Mouse (Mus musculus) kidney, postnatal 0 days (tissue): ENCODE data around the gene Spag9. TPM values are rescaled to one million over a fixed set of nuclear protein-coding genes. Genes with fewer than 3 reads are reported as not detected.

Experiments used
- ATAC-seq: fragments of 200-750 bp; cut with Nextera tagmentation; replicated peaks from 2 replicates; pipeline ENCODE4 v1.8.0; 2017; ENCODE audit warnings: low read depth, moderate number of reproducible peaks, moderate TSS enrichment, moderate library complexity; ENCODE audit not compliant: low FRiP score
- DNase-seq: peaks from one replicate; pipeline ENCODE4 v3.0.0-alpha.2; 2016; ENCODE audit warnings: low spot score
- H3K27ac ChIP-seq: fragments of 300-500 bp; sonication (generic); 2 replicates; pipeline ENCODE4 v1.5.1; 2014; ENCODE audit warnings: mild to moderate bottlenecking
- H3K27me3 ChIP-seq: fragments of 300-500 bp; sonication (generic); 2 replicates; pipeline ENCODE4 v1.6.1; 2014; ENCODE audit warnings: low read length, mixed read lengths; ENCODE audit not compliant: insufficient read depth
- H3K36me3 ChIP-seq: fragments of 300-500 bp; sonication (generic); 2 replicates; pipeline ENCODE4 v1.6.1; 2014; ENCODE audit warnings: low read length, mixed read lengths; ENCODE audit not compliant: insufficient read depth
- H3K4me1 ChIP-seq: fragments of 300-500 bp; sonication (generic); replicated peaks from 2 replicates; pipeline ENCODE4 v1.6.1; 2014; ENCODE audit warnings: antibody characterized with exemption, low read length, mixed read lengths; ENCODE audit not compliant: insufficient read depth
- H3K4me2 ChIP-seq: fragments of 300-500 bp; sonication (generic); 2 replicates; pipeline ENCODE4 v1.6.1; 2014; ENCODE audit warnings: mild to moderate bottlenecking, low read length, moderate library complexity, mixed read lengths
- H3K4me3 ChIP-seq: fragments of 300-500 bp; sonication (generic); replicated peaks from 2 replicates; pipeline ENCODE4 v1.5.1; 2014; ENCODE audit warnings: low read depth, low read length
- H3K9ac ChIP-seq: fragments of 300-500 bp; sonication (generic); 2 replicates; pipeline ENCODE4 v1.6.1; 2014; ENCODE audit warnings: low read depth, low read length
- H3K9me3 ChIP-seq: fragments of 300-500 bp; sonication (generic); replicated peaks from 2 replicates; pipeline ENCODE4 v1.6.1; 2016; ENCODE audit warnings: low read length, inconsistent platforms, mixed read lengths
- CTCF ChIP-seq: IDR thresholded peaks from 2 replicates; pipeline ENCODE4 v1.5.1; 2016; ENCODE audit warnings: antibody characterized with exemption, low read depth, mild to moderate bottlenecking, moderate library complexity
- WGBS: fragments of 180-500 bp; shearing (Covaris S2); extraction: QIAGEN DNeasy Blood & Tissue Kit; methylation state at CpG from one replicate; pipeline ENCODE4 v1.1.7; 2014; 5-methylcytosine and 5-hydroxymethylcytosine counted together
- polyA plus RNA-seq: library from polyadenylated mRNA; unstranded; fragments of >200 nt; fragmentation: Nextera tagmentation; extraction: Ambion mirVana; gene quantifications from 2 replicates; pipeline ENCODE4 v1.2.1, GENCODE M21; 2015

Gene Spag9
- polyA plus RNA-seq, 1 experiment from 2014 or later: 59.8 TPM

- Histone ChIP-seq H3K4me2 (no peak overlapping the region), H3K4me3 (no peak overlapping the region), H3K9ac (0 out of 2 replicates have a peak overlapping the region, but pooled peaks have one; percentile 5), H3K27ac (no peak overlapping the region), H3K4me1 (peaks cover 8% of the 10 kb centered on the region; the same call in 1 of the 2 replicates), H3K27me3 (no peaks in the 10 kb centered on the region), H3K36me3 (no peaks in the 10 kb centered on the region), H3K9me3 (no peaks in the 10 kb centered on the region)
- peak; percentile 83 for TF ChIP-seq CTCF
- ATAC-seq: no peak
- peak; percentile 93 for DNase-seq
- WGBS: 61% methylated on average over 12 of the region's 12 CpGs
Measured at GRCm38 (mm10) chr11:94129261-94130059, 133.6 kb downstream of the Spag9 start.

- Histone ChIP-seq H3K4me1 (peaks cover 11% of the 10 kb centered on the region; the same call in 1 of the 2 replicates), H3K27me3 (no peaks in the 10 kb centered on the region), H3K36me3 (no peaks in the 10 kb centered on the region), H3K27ac (no peak overlapping the region; the same call in 1 of the 2 replicates), H3K4me3 (no peak overlapping the region), H3K9ac (0 out of 2 replicates have a peak overlapping the region, but pooled peaks have one; percentile 5), H3K9me3 (no peaks in the 10 kb centered on the region), H3K4me2 (no peak overlapping the region)
- TF ChIP-seq CTCF: no peak
- ATAC-seq (no peak), DNase-seq (no peak)
- 55% methylated on average over 4 of the region's 4 CpGs for WGBS
Measured at GRCm38 (mm10) chr11:94130118-94131095, 134.5 kb downstream of the Spag9 start.

- TF ChIP-seq CTCF: peak; percentile 94
- H3K4me1 ChIP-seq: peaks cover 19% of the 10 kb centered on the region
- DNase-seq (peak; percentile 88), ATAC-seq (peak; percentile 73)
- H3K27ac ChIP-seq: peak overlapping the region; percentile 76
- H3K36me3 ChIP-seq: no peaks in the 10 kb centered on the region
- WGBS: 16% methylated on average over 11 of the region's 11 CpGs
- H3K4me2 ChIP-seq: no peak overlapping the region
- H3K27me3 ChIP-seq: no peaks in the 10 kb centered on the region
- no peak overlapping the region for H3K9ac ChIP-seq
- no peaks in the 10 kb centered on the region for H3K9me3 ChIP-seq
- H3K4me3 ChIP-seq: no peak overlapping the region
Measured at GRCm38 (mm10) chr11:94133344-94133955, 137.6 kb downstream of the Spag9 start.

- Histone ChIP-seq H3K4me2 (no peak overlapping the region; the same call in 1 of the 2 replicates), H3K9ac (no peak overlapping the region), H3K4me3 (no peak overlapping the region), H3K36me3 (no peaks in the 10 kb centered on the region), H3K9me3 (no peaks in the 10 kb centered on the region), H3K27ac (peak overlapping the region; percentile 76), H3K27me3 (no peaks in the 10 kb centered on the region), H3K4me1 (peaks cover 22% of the 10 kb centered on the region)
- 27% methylated on average over 18 of the region's 18 CpGs for WGBS
- ATAC-seq: 0 out of 2 replicates have a peak, but pooled peaks have one; percentile 5
- DNase-seq: no peak
- no peak for TF ChIP-seq CTCF
Measured at GRCm38 (mm10) chr11:94134076-94134838, 138.4 kb downstream of the Spag9 start.

GRCm38 (mm10) chr11:94135581-94136001 is 139.7 kb downstream of the Spag9 start:
- peaks cover 22% of the 10 kb centered on the region for H3K4me1 ChIP-seq
- no peaks in the 10 kb centered on the region for H3K9me3 ChIP-seq
- TF ChIP-seq CTCF: no peak
- 60% methylated on average over 8 of the region's 8 CpGs for WGBS
- no peaks in the 10 kb centered on the region for H3K27me3 ChIP-seq
- H3K4me3 ChIP-seq: no peak overlapping the region
- H3K9ac ChIP-seq: no peak overlapping the region
- peak overlapping the region; percentile 76 for H3K27ac ChIP-seq
- ATAC-seq (no peak), DNase-seq (no peak)
- H3K4me2 ChIP-seq: no peak overlapping the region
- no peaks in the 10 kb centered on the region for H3K36me3 ChIP-seq
